Mouse (Mus musculus): ENCODE results near the gene Pld2. TPM values are rescaled to one million over a fixed set of nuclear protein-coding genes. Genes with fewer than 3 reads are reported as not detected.

Pld2 gene
- total and polyA plus RNA-seq, 3 experiments, result 0.15 to 0.39 TPM; not detected in 1

- no peak for TF ChIP-seq BHLHE40 (IDR thresholded peaks at IDR 0.05; ENCODE audit: borderline replicate concordance, low read depth, low read length)
- no peak for TF ChIP-seq EP300 (IDR thresholded peaks at IDR 0.05; ENCODE audit: low read depth in 1 of 2, low read length in 2 of 2)
- no peak for TF ChIP-seq UBTF (IDR thresholded peaks at IDR 0.05; ENCODE audit: borderline replicate concordance, insufficient read depth, low read depth, low read length)
- no peak for TF ChIP-seq ZC3H11A (IDR thresholded peaks at IDR 0.05; ENCODE audit: low read depth, low read length)
- TF ChIP-seq MXI1 (IDR thresholded peaks at IDR 0.05; ENCODE audit: low read depth, low read length), result peak; percentile 87
- TF ChIP-seq MAX (IDR thresholded peaks at IDR 0.05; ENCODE audit: low read length), result peak; percentile 78
- TF ChIP-seq MAFK (IDR thresholded peaks at IDR 0.05; ENCODE audit: borderline replicate concordance, low read depth, low read length), result no peak
- peak; percentile 85 for TF ChIP-seq MAZ (IDR thresholded peaks at IDR 0.05; ENCODE audit: low read depth, low read length)
- peak in 1 of 3 experiments; percentile 8; a peak in 1 of 6 replicates for TF ChIP-seq CTCF (IDR thresholded peaks at IDR 0.05 in 2 of 3, conservative IDR thresholded peaks at IDR 0.05 in 1 of 3; ENCODE audit: control insufficient read depth in 1 of 3, insufficient read depth in 1 of 3, low read depth in 2 of 3, low read length in 3 of 3, poor library complexity in 1 of 3, severe bottlenecking in 1 of 3)
- TF ChIP-seq MEF2A (IDR thresholded peaks at IDR 0.05; ENCODE audit: extremely low read depth, insufficient replicate concordance, low read depth, low read length, poor library complexity, severe bottlenecking), result no peak
- peak; percentile 63; the same call in 1 of the 2 replicates for TF ChIP-seq TCF12 (IDR thresholded peaks at IDR 0.05; ENCODE audit: low read depth, low read length)
These were observed 22.6 kb downstream of the Pld2 start, which contains the start of gene Mink1 (continued) for GRCm38 (mm10) chr11:70562287-70562994.

- Histone ChIP-seq H3K27me3 (ENCODE audit: control insufficient read depth in 1 of 2, insufficient read depth in 2 of 2, low read length in 2 of 2) (no peaks in the 10 kb centered on the region), H3K27ac (ENCODE audit: control insufficient read depth, low read depth, low read length) (peak overlapping the region; percentile 20), H3K4me3 (ENCODE audit: control insufficient read depth in 1 of 2, insufficient read depth in 1 of 2, low read depth in 2 of 2, low read length in 2 of 2) (peak overlapping the region; percentile 73 to 75), H3K9me3 (replicated peaks; ENCODE audit: insufficient read depth, low read length) (no peaks in the 10 kb centered on the region), H3K4me1 (ENCODE audit: control insufficient read depth in 1 of 2, insufficient read depth in 2 of 2, low read length in 2 of 2) (peaks cover 0 to 27% of the 10 kb centered on the region in 2 experiments; a peak in 3 of 4 replicates), H3K36me3 (ENCODE audit: control insufficient read depth in 1 of 2, insufficient read depth in 2 of 2, low read length in 2 of 2) (peaks cover 0 to 19% of the 10 kb centered on the region in 2 experiments; a peak in 2 of 4 replicates), H3K9ac (ENCODE audit: control insufficient read depth, low read depth, low read length, poor library complexity, severe bottlenecking) (peak overlapping the region; percentile 83), H3K79me2 (ENCODE audit: control insufficient read depth, insufficient read depth, low read length, poor library complexity) (peaks cover 24% of the 10 kb centered on the region)
- DNase-seq (ENCODE audit: low read depth, low spot score), result no peak
- TF ChIP-seq SMC3 (IDR thresholded peaks at IDR 0.05; ENCODE audit: low read depth, low read length), result no peak
- TF ChIP-seq HCFC1 (IDR thresholded peaks at IDR 0.05; ENCODE audit: low read depth, low read length), result no peak
- TF ChIP-seq E2F4 (IDR thresholded peaks at IDR 0.05; ENCODE audit: borderline replicate concordance, low read depth, low read length), result no peak
- TF ChIP-seq MAZ (IDR thresholded peaks at IDR 0.05; ENCODE audit: low read depth, low read length), result peak; percentile 24; the same call in 1 of the 2 replicates
- no peak for TF ChIP-seq TCF12 (IDR thresholded peaks at IDR 0.05; ENCODE audit: low read depth, low read length)
- TF ChIP-seq EP300 (IDR thresholded peaks at IDR 0.05; ENCODE audit: low read depth in 1 of 2, low read length in 2 of 2), result no peak
- TF ChIP-seq NRF1 (IDR thresholded peaks at IDR 0.05; ENCODE audit: insufficient read depth, low read depth, low read length, poor library complexity, severe bottlenecking), result 0 out of 2 replicates have a peak, but pooled peaks have one; percentile 8
These were observed 23.2 kb downstream of the Pld2 start for GRCm38 (mm10) chr11:70562995-70563469.

Measured in MEL (cell line).